Mouse (Mus musculus): ENCODE measurements around the gene Actn2.

Actn2 gene

DNA sequence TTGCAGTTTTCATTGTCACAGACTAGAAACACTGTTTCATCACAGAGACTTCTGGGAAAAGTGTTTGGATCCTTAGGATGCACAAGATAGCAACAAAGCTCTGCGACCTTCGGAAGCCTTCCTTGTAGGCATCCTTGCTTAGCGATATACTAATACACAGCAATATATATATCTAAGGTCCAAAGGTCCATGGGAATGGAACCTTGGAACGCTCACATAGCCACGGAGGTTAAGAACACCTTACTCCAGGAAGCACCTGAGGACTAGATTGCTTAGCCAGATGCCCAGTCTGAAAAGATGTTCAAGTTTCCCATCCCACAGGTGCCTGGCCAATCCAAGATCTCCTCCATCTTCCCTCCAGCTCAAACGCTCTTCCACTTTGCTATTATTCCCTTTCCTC lies 26.4 kb downstream of the Actn2 start:
- DNase-seq (ENCODE audit: low read depth) = no peak

DNA sequence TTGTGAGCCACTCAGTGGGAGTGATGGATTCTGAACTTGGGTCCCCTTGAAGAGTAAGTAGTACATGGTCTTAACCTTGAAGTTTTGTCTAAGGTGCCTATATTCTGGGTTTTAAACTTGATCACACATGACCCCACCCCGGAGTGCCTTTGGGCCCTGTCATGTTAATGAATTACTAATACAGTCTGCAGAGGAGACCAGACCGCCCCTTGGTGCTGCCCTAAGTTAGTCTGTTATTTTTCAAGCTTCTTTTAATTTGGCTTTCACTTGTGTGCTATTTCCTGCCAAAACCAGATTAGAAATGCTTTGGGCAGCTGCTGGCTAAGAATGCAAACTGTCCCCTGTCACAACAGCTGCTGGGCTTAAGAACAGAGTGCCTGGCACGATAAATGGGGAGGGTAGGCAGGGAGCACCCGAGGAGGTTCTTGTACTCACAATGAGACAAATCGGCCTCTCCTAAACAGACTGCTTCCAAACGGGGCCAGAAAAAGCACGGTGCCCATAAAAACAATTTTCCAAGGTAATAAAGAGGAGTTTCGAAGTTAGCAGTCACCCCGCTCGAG lies 28.5 kb downstream of the Actn2 start:
- DNase-seq (ENCODE audit: low read depth) = no peak

DNA sequence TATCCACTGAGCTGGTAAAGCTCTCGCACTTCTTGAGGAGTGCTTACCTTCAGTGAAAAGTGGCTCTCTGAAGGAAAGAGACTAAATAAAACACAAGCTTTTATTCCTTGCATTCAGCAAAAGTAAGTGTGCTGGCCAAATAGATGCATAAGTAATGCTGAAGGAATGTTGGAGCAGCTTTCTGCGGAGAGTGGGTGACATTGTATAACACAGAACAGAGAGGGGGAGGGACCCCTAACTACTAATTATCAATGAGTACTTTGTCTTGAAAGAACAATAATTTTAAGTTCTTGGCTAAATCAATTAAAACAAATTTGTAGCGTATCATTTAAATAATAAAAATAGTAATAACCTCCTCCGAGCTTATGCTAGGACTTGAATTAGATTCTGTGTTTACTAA lies 29.2 kb downstream of the Actn2 start:
- DNase-seq (ENCODE audit: low read depth) = no peak

GRCm38 (mm10) chr13:12309446-12309845 lies 31.1 kb downstream of the Actn2 start:
- no peak for DNase-seq (ENCODE audit: low read depth)

DNA sequence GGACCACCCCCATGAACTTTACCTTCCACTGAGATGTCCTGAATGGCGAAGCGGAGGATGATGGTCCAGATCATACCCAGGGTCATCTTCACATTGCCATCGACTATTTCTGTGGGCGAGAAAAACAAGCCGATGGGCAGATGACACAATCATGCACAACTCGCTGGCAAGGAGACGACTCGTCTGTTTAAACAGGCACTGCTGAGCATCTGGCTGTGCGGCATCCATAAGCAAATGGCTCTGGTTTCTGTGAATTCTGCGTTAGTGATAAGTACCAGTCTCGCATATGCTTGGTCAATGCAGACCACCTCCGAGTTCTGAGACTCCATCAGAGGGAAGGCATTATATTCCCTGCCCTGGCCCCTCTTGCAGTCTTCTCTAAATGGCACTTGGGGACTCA lies 31.7 kb downstream of the Actn2 start:
- DNase-seq (ENCODE audit: low read depth) = no peak

GRCm38 (mm10) chr13:12308473-12308872 lies 32.1 kb downstream of the Actn2 start:
- DNase-seq (ENCODE audit: low read depth) = no peak

- DNase-seq (ENCODE audit: low read depth) = no peak
Observed at GRCm38 (mm10) chr13:12307286-12307685, 33.3 kb downstream of the Actn2 start.

DNA sequence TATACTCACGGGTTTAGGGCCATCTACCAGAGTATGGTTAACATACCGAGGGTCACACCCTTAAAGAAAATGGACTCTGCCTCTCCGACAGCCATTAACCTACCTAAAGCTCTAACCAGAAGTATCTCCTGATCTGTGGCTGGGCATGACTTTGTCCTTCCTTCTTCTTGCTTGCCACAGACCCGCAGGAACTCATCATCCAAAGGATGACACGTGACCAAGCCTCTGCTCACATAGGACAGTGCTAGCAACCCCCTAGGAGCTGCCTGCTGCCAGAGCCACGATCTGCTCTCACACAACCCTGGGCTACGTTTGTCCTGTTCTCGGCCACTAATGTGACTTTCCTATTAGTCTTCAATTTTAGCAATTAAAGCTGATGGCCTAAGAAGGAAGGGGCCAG lies 35.0 kb downstream of the Actn2 start:
- no peak for DNase-seq (ENCODE audit: low read depth)

GRCm38 (mm10) chr13:12304991-12305390 lies 35.6 kb downstream of the Actn2 start:
- DNase-seq (ENCODE audit: low read depth) = no peak

DNA sequence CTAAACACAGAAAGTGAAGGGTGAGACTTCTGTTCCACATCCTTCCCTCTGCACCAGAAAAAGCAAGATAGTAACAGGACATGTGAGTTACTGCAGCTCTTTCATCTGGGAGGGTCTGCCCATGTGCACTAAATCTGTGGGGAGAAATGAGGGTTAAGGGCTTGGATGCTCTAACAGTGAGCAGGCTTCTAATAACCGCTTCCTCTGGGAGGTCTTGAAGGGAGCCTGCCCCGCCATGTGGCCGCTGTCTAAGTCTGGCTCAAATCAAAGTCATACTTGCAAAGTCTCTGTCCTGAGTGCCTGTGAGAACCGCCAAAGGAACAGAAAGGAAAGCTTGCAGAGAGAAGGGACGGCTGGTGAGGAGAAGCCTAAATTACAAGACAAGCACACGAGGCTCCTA lies 42.8 kb downstream of the Actn2 start:
- no peak for DNase-seq (ENCODE audit: low read depth)

DNA sequence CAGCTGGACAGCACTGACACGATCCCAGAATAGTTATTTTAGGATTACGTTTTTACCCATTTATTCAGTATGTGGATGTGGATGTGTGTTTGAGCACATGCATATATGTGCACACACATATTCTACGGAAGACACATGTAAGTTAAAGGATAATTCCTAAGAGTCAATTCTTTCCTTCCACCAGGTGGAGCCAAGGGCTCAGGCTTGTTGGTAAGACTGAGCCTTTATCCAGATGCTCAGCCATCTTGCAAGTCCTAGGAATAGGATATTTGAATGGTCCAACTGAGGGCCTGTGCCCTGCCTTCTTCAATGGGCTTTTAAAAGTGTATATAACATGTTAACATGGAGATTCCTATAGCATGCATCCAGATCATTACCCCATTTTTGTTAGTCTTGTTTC lies 43.9 kb downstream of the Actn2 start:
- peak; percentile 30 for DNase-seq (ENCODE audit: low read depth)

DNA sequence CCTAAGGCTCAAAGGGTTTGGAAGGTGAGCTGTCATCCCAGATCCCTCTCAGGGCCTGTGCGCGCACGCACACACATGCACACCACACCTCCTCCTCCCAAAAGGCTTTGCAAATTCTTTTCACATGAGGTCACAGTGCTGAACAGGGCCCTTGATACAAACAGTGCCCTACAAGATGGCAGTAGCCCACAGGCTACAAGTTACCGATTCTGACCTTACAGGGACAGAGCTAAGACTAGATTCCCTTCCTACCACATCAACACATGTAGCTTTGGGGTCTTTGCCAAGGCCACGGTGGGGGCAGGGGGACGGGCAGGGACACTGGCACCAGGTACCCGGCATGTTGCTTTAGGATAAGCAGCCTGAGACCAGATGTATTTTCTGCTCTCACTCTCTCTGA lies 46.8 kb downstream of the Actn2 start:
- no peak for DNase-seq (ENCODE audit: low read depth)

- DNase-seq (ENCODE audit: low read depth) = no peak
Observed at GRCm38 (mm10) chr13:12290700-12291099, 49.9 kb downstream of the Actn2 start.

GRCm38 (mm10) chr13:12284528-12284927 lies 56.0 kb downstream of the Actn2 start:
- DNase-seq (ENCODE audit: low read depth) = no peak

DNA sequence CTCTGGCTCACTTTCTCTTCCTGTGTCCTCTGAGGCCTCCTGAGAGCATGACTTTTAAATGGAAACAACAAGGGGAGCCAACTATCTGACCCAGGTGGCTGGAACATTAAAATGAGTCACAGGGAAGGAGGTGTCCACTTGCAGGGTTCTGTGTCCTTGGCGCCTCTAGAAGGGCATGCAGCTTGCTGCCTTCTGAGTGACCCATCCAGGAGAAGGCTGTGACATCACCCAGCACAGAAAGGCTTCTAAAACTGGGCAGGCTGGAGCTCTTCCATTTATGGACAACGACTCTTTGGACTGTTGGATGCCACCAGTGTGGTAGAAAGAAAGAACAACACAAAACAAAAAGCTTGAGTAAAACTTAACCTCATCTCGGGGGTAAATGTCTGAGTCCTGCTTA lies 56.7 kb downstream of the Actn2 start:
- no peak for DNase-seq (ENCODE audit: low read depth)

GRCm38 (mm10) chr13:12274721-12275120 lies 65.8 kb downstream of the Actn2 start:
- no peak for DNase-seq (ENCODE audit: low read depth)

DNA sequence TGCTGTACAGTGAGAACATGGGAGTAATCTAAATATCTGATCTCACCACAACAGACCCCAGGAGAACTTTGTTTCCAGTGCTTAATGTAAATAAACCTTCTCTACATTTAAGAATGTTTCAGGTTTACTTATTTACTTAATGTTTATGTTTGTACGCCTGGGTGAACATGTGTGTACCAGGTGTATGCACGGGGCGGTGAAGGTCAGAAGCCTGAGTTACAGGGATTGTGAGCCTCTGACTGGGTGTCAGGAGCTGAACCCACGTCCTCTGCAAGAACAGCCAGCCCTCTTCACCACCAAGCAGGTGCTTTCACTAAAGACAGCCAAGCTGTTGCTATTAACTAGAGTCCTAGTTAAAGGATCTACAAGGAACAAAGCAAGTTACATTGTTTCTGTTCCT lies 66.3 kb downstream of the Actn2 start:
- DNase-seq (ENCODE audit: low read depth) = peak; percentile 35

DNA sequence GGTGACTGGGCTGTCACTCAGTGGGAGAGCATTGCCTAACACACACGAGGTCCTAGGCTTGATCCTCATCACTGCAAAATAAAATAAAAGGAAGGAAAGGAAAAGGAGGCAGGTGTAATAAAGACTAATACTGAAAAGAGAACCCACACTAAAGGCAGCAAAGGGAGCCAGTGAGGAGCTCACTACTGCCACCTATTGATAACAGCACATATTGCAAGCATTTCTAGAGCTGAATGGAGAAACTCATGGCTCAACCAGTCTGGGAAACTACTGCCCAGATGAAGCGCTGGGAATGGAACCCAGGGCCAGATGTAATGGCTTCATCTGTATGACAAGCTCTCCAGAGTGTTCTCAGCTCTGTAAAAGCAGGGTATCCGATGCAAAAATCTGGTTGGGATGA lies 67.6 kb downstream of the Actn2 start:
- peak; percentile 79 for DNase-seq (ENCODE audit: low read depth)

DNA sequence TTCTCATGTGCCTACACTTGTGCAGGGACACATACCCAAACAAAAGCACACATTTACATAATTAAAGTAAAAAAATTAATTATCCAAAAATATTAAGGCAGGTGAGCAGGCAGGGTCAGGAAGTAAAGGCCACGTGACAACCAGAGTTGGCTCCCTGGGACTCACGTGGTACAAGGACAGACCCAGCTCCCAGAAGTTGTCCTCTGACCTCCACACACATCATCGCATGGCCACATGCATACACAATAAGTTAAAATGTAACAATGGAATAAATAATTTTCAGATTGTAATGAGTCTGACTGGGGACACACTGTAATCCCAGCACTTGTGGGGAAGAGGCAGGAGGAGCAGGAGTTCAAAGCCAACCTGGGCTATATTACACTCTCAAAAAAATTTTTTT lies 72.6 kb downstream of the Actn2 start:
- no peak for DNase-seq (ENCODE audit: low read depth)

DNA sequence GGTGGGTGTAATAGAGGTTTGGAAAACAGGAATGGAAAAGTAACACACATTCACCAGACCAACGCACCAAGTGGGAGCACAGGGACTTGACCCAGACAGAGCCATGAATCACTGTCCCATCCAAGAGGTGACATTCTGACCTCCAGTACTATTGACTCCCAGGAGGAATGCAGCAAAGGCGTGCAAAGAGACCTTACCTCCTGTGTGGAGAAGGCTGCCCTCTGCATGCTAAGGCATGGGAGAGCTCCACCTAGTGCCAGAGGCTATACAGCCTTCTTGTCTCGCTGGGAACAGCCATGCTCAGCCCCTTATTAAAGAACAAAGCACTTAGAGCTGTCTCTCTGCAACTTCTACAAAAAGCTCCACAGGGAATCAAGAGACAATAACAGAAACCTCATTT lies 73.5 kb downstream of the Actn2 start:
- no peak for DNase-seq (ENCODE audit: low read depth)

DNA sequence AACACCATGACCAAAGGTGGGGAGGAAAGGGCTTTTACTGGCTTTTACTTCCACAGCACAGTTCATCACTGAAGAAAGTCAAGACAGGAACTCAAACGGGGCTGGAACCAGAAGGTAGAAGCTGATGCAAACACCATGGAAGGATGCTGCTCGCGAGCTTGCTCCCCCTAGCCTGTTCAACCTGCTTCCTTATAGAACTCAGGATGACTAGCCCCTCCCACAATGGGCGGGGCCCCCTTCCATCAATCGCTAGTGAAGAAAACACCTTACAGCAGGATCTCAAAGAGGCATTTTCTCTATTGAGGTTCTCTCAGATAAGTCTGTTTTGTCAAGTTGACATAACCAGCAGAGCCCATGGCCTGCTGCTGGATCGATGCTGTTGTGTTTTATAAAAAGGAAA lies 76.6 kb downstream of the Actn2 start:
- peak; percentile 14 for DNase-seq (ENCODE audit: low read depth)

- peak; percentile 52 for DNase-seq (ENCODE audit: low read depth)
Observed at GRCm38 (mm10) chr13:12261505-12261904, 79.1 kb downstream of the Actn2 start.

- DNase-seq (ENCODE audit: low read depth) = peak; percentile 93
Observed at GRCm38 (mm10) chr13:12257391-12258380, 82.9 kb downstream of the Actn2 start, which contains the start of gene Mtr. Gene Mtr (minus strand): TSS chr13:12258113.
